Mouse (Mus musculus): ENCODE data around the gene Ampd3.

Gene Ampd3

DNA sequence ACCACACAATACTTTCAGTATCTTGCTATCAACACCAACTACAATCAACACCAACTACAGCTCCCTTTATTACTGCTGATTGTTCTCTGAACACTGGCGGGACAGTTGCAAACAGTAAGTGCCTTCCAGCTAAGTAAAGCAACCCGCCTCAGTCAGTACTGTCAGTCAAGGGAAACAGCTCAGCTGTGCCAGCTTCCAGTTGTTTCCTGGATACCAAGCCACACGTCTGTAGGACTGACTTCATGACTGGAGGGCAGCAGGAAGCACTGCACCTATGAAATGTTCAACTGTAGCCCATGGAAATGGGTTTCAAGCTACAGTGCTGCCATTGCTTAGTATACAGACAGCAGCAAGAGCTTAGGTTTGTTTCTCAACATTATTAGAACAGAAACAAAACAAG, 66.5 kb downstream of the Ampd3 start:
- DNase-seq (ENCODE audit: low read depth, low spot score): no peak

DNA sequence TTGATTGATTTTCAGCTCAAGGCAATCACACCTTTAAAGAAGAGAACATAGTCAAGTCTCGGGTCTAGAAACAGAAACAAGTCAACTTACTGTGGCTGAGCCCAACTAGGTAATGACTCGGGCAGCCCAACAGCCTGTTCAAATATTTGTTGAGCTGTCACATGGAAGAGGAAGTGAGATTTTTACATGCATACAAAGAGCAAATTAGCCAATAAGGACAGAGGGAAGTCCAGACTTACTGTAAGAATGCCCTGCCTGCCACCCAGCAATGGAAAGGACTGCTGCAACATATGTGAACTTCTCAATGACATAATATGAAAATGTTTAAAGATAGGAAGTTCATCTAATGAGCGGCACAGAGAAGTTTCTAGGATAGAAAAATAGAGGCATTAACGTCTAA, 72.3 kb downstream of the Ampd3 start:
- DNase-seq (ENCODE audit: low read depth, low spot score): no peak

DNA sequence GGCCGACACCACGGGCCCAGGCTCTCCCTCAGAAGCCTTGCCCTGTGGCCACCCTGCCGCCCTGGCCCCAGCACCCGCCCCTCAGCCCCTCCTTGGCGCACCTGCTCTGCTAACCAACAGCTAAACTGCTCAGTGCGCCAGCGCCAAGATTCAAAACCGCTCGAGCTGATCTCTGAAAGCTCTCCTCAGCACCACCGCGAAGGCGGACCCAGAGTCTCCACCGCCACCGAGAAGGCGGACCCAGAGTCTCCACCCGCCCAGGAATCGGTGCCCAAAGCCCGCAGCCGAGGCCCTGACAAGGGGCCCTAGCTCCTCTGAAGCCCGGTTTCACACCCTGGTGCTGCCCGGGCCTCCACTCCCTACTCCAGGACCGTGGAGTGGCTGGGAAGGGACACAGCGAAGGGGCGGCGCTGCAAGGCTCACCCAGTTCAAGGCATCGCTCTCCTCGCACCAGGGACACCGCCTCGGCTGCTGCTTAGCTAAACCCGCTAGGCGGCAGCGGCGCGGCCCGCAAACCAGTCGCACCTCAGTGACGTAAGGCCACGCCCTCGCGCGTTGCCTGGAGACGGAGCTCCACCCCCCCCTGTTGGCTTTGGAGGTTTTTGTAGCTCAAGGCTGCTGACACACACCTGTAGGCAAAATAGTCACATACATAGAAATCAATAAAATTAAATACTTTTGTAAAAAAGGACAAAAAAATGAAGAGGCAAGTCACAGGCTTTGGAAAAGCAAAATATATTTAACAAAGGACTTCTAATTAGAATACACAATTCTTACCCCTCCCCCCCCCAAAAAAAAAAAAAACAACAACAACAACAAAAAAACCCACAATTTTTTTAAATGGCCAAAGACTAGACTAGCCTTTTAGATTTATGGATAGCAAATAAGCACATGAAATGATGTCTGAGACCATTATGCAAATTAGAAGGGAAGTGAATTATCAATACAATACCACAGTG, 76.2 kb downstream of the Ampd3 start, which contains the start of gene Rnf141:
Rnf141 (minus strand) TSS at position 542 of the 959 bp plus-strand sequence.
- peak; percentile 92 for DNase-seq (ENCODE audit: low read depth, low spot score)

DNA sequence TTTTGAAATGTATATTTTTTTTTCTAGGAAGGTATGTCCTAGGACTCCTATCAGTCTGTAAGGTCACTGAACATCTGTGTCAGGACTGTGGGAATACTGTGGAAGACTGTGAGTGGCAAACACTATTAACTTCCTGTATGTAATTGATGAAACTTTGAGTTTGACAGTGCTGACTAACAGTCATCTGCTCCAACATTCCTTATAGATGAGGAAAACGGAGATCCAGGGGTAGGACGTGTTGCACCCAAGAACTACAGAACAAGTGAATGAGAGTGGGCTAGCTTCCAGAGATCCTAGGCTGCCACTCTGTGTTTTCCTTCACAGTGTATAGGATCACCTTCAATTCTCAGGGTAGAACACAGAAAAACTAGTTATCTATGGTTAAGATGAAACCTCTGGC, 79.3 kb downstream of the Ampd3 start:
- DNase-seq (ENCODE audit: low read depth, low spot score): peak; percentile 59

DNA sequence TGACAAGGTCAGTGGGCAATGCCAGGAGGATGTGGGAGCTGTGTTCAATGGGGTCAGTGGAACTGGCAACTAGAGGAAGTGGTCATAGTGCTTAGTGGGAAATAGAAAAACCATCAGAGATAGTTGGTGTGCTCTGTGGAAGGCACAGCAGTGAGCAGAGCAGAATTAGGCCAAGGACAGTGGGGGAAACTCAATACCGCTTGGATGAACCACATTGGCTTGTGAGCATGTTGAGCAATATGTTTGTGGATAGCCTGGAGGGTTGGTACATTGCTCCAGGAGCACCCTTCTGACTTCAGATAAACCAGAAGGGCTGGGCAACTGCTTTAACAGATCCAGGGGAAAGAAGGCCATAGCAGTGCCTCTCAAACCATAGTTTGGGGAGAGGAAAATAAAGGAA, 80.4 kb downstream of the Ampd3 start:
- DNase-seq (ENCODE audit: low read depth, low spot score): no peak

DNA sequence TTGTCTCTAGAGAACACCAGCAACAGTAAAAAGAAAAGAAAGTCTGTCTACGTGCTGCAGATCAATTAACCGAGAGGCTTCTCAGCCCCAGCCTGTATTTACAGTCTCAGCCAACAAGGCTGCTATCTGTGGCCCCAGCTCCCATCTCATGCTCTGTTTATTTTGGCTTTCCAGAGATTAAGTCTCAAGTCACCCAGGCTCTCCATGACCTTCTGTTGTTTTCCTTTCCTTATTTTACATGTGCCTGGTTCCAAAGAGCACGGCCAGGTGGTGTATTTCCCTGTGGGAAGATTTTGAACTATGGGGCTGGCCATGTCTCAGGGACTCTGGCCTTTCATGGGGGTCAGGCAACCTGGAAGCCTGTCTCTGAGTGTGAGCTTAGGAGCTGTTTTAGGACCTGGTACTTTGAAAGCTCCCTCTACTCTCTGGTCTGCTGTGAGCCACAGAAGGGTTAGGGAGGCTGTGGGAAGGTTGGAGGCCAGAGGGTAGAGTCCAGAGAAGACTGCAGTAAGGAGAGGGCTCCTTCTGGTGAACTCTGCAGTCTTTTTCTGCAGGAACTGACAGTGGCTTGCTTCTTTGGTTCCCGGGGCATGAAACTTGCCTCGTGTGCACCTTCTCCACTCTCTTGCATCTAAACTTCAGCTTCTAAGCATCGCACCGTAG, 83.7 kb downstream of the Ampd3 start:
- no peak for DNase-seq (ENCODE audit: low read depth, low spot score)

DNA sequence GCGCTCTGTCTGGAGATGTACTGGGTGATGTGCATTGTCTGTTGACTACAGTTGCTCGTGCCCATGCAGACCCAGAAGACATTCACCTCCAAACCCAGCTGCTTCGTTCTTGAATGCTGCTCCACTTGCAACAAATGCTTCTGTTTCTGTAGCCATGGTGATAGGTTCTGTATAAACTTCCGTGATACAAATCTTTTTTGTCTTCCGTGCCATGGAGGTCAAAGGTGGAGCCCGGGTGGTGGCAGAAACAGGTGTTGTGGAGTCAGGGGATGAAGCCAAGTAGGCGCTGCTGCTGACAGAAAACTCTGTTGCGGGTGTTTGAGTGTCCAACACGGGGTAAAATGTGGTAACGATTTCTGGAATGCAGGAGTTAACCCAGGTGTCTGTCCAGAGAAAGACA, 85.6 kb downstream of the Ampd3 start:
- DNase-seq (ENCODE audit: low read depth, low spot score): no peak

DNA sequence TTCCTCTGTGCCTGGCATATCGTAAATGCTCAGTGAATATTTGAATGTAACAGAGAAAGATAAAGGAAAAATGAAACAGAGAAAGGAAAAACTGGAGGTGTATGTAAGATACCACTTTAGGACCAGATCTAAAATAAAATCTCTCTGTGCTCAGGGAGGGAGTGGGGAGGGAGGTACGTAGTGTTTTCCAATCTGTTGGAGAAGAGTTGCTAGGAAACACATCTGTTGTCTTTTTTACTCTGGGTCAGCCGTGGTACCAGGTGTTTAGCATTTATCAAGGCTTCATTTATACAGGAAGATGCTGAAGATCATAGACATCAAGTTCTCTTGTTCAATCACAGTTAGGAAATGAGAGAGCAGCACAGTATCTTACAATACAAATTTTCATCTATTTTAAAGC, 86.5 kb downstream of the Ampd3 start:
- no peak for DNase-seq (ENCODE audit: low read depth, low spot score)

DNA sequence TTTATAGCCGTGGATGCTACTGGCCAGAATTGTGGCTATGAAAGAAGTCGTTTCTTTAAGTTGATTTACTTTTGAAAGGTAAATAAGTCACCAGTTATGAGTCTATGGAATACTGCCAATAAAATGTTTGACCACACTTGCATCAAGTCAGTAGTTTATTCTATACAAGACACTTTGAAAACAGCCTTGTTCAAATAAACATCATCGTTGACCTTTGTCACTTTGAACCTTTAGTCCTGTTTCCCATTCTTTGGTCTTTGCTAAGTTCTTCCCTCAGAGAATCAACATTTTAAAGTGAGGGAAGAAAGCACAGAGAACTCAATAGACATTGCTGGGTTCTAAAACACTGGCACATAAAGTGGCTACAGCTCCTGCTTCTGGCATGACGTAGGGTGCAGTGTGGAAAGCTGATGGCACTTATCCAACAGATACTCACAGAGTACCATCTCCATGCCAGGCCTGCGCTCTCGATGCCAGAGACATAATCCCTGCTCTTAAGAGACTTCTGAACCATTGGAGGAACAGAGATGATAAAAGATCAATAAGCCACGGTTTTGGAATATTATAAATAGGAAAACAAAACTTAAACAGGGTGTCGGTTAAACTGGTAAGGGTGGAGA, 87.0 kb downstream of the Ampd3 start:
- no peak for DNase-seq (ENCODE audit: low read depth, low spot score)

DNA sequence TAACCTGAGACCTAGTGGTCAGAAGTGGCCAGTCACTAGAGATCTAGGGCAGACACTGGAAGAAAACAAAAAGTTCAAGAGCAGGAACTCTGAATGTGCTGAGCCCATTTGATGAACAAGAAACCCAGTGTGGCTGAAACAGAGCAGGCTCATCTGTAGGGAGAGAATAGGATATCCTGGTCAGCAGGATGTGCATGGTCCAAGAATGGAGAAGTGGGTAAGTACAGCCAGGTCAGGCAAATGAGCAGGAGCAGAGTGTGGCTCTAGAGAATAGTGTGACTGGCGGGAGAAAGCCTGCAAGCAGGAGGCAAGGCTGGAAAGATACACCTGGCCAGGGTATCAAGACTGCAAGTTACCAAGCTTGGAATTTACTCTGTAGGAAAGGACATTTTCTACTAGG, 87.6 kb downstream of the Ampd3 start:
- DNase-seq (ENCODE audit: low read depth, low spot score): no peak

DNA sequence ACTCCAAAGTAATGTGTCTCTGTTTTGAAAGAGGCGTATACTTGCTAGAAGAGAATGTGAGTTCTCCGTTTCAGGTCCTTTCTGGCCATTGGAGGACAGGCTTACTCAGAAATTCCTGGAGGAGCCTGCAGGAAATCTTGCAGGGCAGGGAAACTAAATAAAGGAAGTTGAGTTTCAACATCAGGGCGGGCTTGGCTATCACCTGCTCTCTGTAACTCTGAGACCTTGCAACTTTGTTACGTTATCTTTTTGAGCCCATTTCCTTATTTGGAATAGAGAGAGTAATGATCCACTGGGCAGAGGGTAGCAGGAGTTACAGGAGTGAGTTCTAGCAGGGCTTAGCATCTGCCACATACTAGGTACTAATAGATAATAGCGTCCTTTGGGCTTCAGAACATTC, 92.1 kb downstream of the Ampd3 start:
- no peak for DNase-seq (ENCODE audit: low read depth, low spot score)

Measured in 3T3-L1 (cell line).